Mouse (Mus musculus) thymus, adult 2 months (tissue): ENCODE data around the gene Fggy. TPM values are rescaled to one million over a fixed set of nuclear protein-coding genes. Genes with fewer than 3 reads are reported as not detected.

Experiments
- DNase-seq: peaks from one replicate; pipeline ENCODE4 v3.0.0; 2021
- H3K27ac ChIP-seq: fragments of 200-500 bp; 2 replicates; pipeline ENCODE4 v1.5.1; 2012; ENCODE audit warnings: low read length, control low read depth; ENCODE audit not compliant: control insufficient read depth, insufficient read depth
- H3K27me3 ChIP-seq: fragments of 200-500 bp; 2 replicates; pipeline ENCODE4 v1.6.1; 2012; ENCODE audit warnings: mild to moderate bottlenecking, low read length, moderate library complexity, mixed read lengths; ENCODE audit not compliant: control insufficient read depth, insufficient read depth
- H3K36me3 ChIP-seq: fragments of 200-500 bp; 2 replicates; pipeline ENCODE4 v1.6.1; 2012; ENCODE audit warnings: mild to moderate bottlenecking, low read length, moderate library complexity; ENCODE audit not compliant: control insufficient read depth, insufficient read depth
- H3K4me1 ChIP-seq: fragments of 200-500 bp; replicated peaks from 2 replicates; pipeline ENCODE4 v1.6.1; 2012; ENCODE audit warnings: low read length; ENCODE audit not compliant: control insufficient read depth, insufficient read depth
- H3K4me3 ChIP-seq: fragments of 200-500 bp; 2 replicates; pipeline ENCODE4 v1.5.1; 2012; ENCODE audit warnings: mild to moderate bottlenecking, low read length, control low read depth, moderate library complexity; ENCODE audit not compliant: control insufficient read depth, insufficient read depth
- CTCF ChIP-seq: fragments of 200-500 bp; IDR thresholded peaks from 2 replicates; pipeline ENCODE4 v1.5.1; 2012; ENCODE audit warnings: mild to moderate bottlenecking, control low read depth, low read length, moderate library complexity, borderline replicate concordance; ENCODE audit not compliant: control insufficient read depth, poor library complexity, insufficient read depth; ENCODE audit errors: extremely low read depth
- POLR2A ChIP-seq: fragments of 200-500 bp; IDR thresholded peaks from 2 replicates; pipeline ENCODE4 v1.6.1; 2012; ENCODE audit warnings: mild to moderate bottlenecking, low read length, control low read depth, moderate library complexity; ENCODE audit not compliant: control insufficient read depth, poor library complexity, insufficient read depth; ENCODE audit errors: extremely low read depth
- WGBS: fragments of 180-500 bp; shearing (Covaris S2); methylation state at CpG from one replicate; pipeline ENCODE4 v1.1.7; 2018; 5-methylcytosine and 5-hydroxymethylcytosine counted together
- polyA plus RNA-seq: library from polyadenylated mRNA; depleted of rRNA; stranded (reverse); fragments of >200 nt; gene quantifications from 2 replicates; pipeline ENCODE4 v1.2.3, GENCODE M21; 2012

Fggy gene
- polyA plus RNA-seq, 1 experiment, result 4.4 TPM

DNA sequence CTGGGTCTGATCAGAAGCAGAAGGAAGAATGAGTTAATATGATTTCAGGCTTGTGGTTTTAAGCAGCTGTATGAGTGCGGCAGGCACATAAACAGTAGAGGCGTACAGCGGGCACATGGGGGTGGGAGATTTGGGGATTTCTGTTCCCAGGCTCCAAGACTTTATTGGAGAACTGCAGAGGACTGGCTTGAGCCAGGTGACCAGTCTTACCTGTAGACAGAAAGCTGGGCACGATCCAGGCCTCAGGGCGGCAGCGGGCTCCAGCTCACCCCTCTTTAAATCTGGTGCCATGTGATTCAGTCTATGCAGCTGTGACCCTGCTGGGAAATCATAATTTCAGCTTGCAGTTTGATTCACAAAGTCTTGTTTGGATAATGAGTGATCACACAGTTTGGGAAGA is 189.6 kb downstream of the Fggy start:
- no peak overlapping the region for H3K27ac ChIP-seq
- 39% methylated on average over 6 of the region's 6 CpGs for WGBS
- H3K36me3 ChIP-seq, result no peaks in the 10 kb centered on the region
- peaks cover 10% of the 10 kb centered on the region for H3K4me1 ChIP-seq
- no peak for DNase-seq
- no peaks in the 10 kb centered on the region for H3K27me3 ChIP-seq
- TF ChIP-seq CTCF (no peak), POLR2A (no peak)
- H3K4me3 ChIP-seq, result no peak overlapping the region

GRCm38 (mm10) chr4:95747415-95748202 is 190.3 kb downstream of the Fggy start:
- 98% methylated on average over 12 of the region's 12 CpGs for WGBS
- Histone ChIP-seq H3K27me3 (no peaks in the 10 kb centered on the region), H3K36me3 (no peaks in the 10 kb centered on the region), H3K4me1 (peaks cover 10% of the 10 kb centered on the region), H3K27ac (no peak overlapping the region), H3K4me3 (no peak overlapping the region)
- DNase-seq, result no peak
- TF ChIP-seq POLR2A (no peak), CTCF (no peak)

DNA sequence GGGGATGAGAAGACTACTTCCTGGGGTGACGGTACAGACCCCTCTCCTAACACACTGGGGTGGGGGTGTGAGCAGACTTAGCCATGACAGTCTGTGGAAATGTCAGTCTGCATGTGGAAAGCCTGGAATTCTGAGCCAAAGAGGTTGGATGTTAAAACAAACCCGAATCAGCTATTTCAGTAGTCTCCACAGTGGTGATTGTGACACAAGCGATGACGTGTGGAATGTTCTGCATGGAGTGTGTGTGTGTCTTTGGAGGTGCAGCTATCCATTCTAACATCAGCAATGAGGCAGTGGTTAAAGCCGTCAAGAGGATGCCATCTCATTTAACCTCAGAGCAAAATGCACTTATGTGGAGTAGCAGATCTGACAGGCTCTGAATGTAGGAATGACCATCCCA is 192.9 kb downstream of the Fggy start:
- no peaks in the 10 kb centered on the region for H3K27me3 ChIP-seq
- no peak overlapping the region for H3K27ac ChIP-seq
- peaks cover 4% of the 10 kb centered on the region for H3K4me1 ChIP-seq
- no peaks in the 10 kb centered on the region for H3K36me3 ChIP-seq
- TF ChIP-seq CTCF (no peak), POLR2A (no peak)
- DNase-seq, result no peak
- no peak overlapping the region for H3K4me3 ChIP-seq
- 92% methylated on average over 5 of the region's 5 CpGs for WGBS

DNA sequence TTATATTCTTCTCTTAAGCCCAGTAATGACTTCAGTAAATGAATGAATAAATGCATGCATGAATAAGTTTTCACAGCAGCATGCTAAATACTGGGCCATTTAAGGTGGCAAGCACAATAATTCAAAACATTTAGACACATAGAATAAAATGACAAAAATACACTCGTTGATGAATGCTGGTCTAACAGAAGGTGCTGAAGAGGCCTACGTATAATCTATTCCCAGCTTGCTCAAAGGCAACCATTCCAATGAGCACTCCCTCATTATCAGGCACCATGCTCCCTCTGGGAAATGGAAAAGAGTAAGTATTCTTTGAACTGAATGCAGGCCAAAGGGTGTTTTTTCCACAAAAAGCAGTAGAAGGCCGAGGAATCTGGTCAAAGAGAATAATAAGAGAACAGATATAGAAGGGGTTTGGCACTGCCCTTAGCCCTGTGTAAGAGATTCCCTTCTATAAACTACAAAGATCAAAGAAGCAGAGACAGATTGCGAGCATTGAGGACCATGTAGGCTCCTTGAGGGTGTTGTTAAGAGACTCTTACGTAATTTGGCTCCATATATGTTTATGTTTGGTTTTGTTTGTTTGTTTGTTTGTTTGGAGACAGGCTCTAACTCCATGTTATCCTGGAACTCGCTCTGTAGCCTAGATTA is 195.4 kb downstream of the Fggy start:
- WGBS, result 93% methylated on average over 6 of the region's 6 CpGs
- H3K4me1 ChIP-seq, result no peaks in the 10 kb centered on the region
- no peaks in the 10 kb centered on the region for H3K36me3 ChIP-seq
- H3K27ac ChIP-seq, result no peak overlapping the region
- DNase-seq, result no peak
- no peaks in the 10 kb centered on the region for H3K27me3 ChIP-seq
- TF ChIP-seq POLR2A (no peak), CTCF (no peak)
- H3K4me3 ChIP-seq, result no peak overlapping the region

DNA sequence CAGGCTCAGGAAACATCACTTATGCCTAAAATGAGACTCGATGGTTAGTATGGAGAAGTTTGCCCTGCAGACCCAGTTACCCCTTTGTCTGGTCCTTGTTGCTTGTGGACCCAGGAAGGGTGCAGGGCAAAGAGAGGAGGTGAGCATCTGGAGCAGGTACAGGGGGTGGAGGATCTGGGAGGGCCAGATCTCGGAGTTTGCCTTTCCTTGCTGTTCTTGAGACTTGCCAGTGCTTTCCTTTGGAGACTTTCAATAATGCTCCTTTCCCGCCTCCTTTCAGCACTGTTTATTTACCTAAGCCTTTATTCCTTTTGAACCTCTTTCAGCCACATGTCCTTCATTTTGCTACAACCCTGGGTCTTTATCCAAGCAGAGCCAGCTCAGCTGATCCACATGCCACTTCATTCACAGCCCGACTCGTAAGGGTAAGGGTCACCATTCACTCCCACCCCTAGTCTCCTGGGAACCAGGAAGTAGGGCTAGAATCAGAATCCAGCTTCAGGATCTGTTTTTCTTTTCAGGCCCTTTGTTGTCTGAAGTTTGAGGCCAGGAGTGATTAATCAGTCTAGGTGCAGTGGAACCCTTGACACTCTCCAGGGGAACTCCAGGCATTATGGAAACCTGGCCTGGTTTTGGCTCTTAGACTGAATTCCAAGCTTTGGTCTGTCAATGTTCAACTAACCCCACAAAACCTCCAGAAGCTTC is 201.9 kb downstream of the Fggy start:
- no peak for TF ChIP-seq POLR2A
- no peak for TF ChIP-seq CTCF
- no peaks in the 10 kb centered on the region for H3K36me3 ChIP-seq
- no peak overlapping the region for H3K4me3 ChIP-seq
- WGBS, result 93% methylated on average over 5 of the region's 5 CpGs
- no peaks in the 10 kb centered on the region for H3K4me1 ChIP-seq
- no peaks in the 10 kb centered on the region for H3K27me3 ChIP-seq
- DNase-seq, result no peak
- H3K27ac ChIP-seq, result no peak overlapping the region

GRCm38 (mm10) chr4:95765359-95765758 is 208.1 kb downstream of the Fggy start:
- TF ChIP-seq POLR2A, result no peak
- no peak for TF ChIP-seq CTCF
- WGBS, result 46% methylated on average over 2 of the region's 2 CpGs
- DNase-seq, result no peak

More at GRCm38 (mm10) chr4:95765359-95765758, 208.1 kb downstream of the Fggy start:
- H3K4me3 ChIP-seq, result no peak overlapping the region
- no peaks in the 10 kb centered on the region for H3K27me3 ChIP-seq
- peaks cover 4% of the 10 kb centered on the region; the same call in 1 of the 2 replicates for H3K4me1 ChIP-seq
- H3K27ac ChIP-seq, result no peak overlapping the region
- H3K36me3 ChIP-seq, result no peaks in the 10 kb centered on the region
